Mouse (Mus musculus) forebrain, embryonic 14.5 days (tissue): ENCODE results near the gene Vwa5a. TPM values are rescaled to one million over a fixed set of nuclear protein-coding genes. Genes with fewer than 3 reads are reported as not detected.

ENCODE experiments used
- ATAC-seq: fragments of 200-750 bp; cut with Nextera tagmentation; 2 replicates; pipeline ENCODE4 v1.8.0; 2017; ENCODE audit warnings: mild to moderate bottlenecking, moderate library complexity
- DNase-seq: peaks from one replicate; pipeline ENCODE4 v3.0.0-alpha.2; 2015; ENCODE audit warnings: low spot score
- H3K27ac ChIP-seq: fragments of 300-500 bp; sonication (generic); 2 replicates; pipeline ENCODE4 v1.5.1; 2014; ENCODE audit warnings: low read depth, mild to moderate bottlenecking, control low read depth, low read length, moderate library complexity
- H3K27me3 ChIP-seq: fragments of 300-500 bp; sonication (generic); replicated peaks from 2 replicates; pipeline ENCODE4 v1.6.1; 2014; ENCODE audit warnings: low read length, control low read depth, mixed read lengths; ENCODE audit not compliant: control insufficient read depth, insufficient read depth
- H3K36me3 ChIP-seq: fragments of 300-500 bp; sonication (generic); 2 replicates; pipeline ENCODE4 v1.6.1; 2014; ENCODE audit warnings: low read length, control low read depth; ENCODE audit not compliant: control insufficient read depth, insufficient read depth
- H3K4me1 ChIP-seq: fragments of 300-500 bp; sonication (generic); 2 replicates; pipeline ENCODE4 v1.6.1; 2014; ENCODE audit warnings: antibody characterized with exemption, low read length, control low read depth; ENCODE audit not compliant: control insufficient read depth, insufficient read depth
- H3K4me2 ChIP-seq: fragments of 300-500 bp; sonication (generic); 2 replicates; pipeline ENCODE4 v1.6.1; 2014; ENCODE audit warnings: mild to moderate bottlenecking, control low read depth, low read length
- H3K4me3 ChIP-seq: fragments of 300-500 bp; sonication (generic); 2 replicates; pipeline ENCODE4 v1.5.1; 2014; ENCODE audit warnings: low read depth, low read length, control low read depth
- H3K9ac ChIP-seq: fragments of 300-500 bp; sonication (generic); 2 replicates; pipeline ENCODE4 v1.6.1; 2014; ENCODE audit warnings: mild to moderate bottlenecking, low read length, control low read depth, moderate library complexity
- H3K9me3 ChIP-seq: fragments of 300-500 bp; sonication (generic); replicated peaks from 2 replicates; pipeline ENCODE4 v1.6.1; 2016; ENCODE audit warnings: low read length, control low read depth, mixed read lengths; ENCODE audit not compliant: control insufficient read depth
- WGBS: fragments of 180-500 bp; shearing (Covaris S2); extraction: QIAGEN DNeasy Blood & Tissue Kit; methylation state at CpG from one replicate; pipeline ENCODE4 v1.1.7; 2014; 5-methylcytosine and 5-hydroxymethylcytosine counted together
- polyA plus RNA-seq: library from polyadenylated mRNA; unstranded; fragments of >200 nt; fragmentation: Nextera tagmentation; extraction: Ambion mirVana; gene quantifications from 2 replicates; pipeline ENCODE4 v1.2.1, GENCODE M21; 2014

Vwa5a gene
- 6.9 and 7.3 TPM in 2 replicates for polyA plus RNA-seq

- Histone ChIP-seq H3K4me2 (peak within 1 kb of the TSS; percentile 40), H3K9me3 (no peaks in the 10 kb centered on the region), H3K4me1 (no peaks in the 10 kb centered on the region), H3K4me3 (peak within 1 kb of the TSS; percentile 29), H3K27ac (no peak within 1 kb of the TSS), H3K27me3 (no peaks in the 10 kb centered on the region), H3K36me3 (no peaks in the 10 kb centered on the region), H3K9ac (peak within 1 kb of the TSS; percentile 38)
- WGBS: 0% methylated on average over 4 of the region's 4 CpGs
- ATAC-seq: no peak
- DNase-seq: peak; percentile 55
These were observed at the start of gene Vwa5a for GRCm38 (mm10) chr9:38718102-38718501. Gene Vwa5a, plus strand, starts transcription at chr9:38718268.

DNA sequence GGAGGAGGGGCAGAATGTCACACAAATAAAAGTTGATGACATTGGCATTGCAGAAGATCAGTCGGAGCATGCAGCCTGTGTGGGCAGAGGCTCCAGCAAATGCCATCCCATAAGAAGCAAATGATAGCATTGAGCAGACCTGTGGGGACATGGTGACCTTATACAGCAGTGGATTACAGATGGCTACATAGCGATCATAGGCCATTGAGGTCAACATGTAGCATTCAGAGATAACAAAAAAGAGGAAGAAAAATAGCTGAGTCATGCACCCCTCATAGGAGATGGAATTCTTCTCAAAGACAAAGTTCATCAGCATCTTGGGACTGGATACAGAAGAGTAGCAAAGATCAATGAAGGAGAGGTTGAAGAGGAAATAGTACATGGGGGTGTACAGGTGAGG lies 45.2 kb upstream of the Vwa5a start:
- Histone ChIP-seq H3K36me3 (no peaks in the 10 kb centered on the region), H3K27me3 (no peaks in the 10 kb centered on the region), H3K27ac (no peak overlapping the region), H3K4me3 (no peak overlapping the region), H3K4me2 (no peak overlapping the region), H3K9ac (no peak overlapping the region), H3K9me3 (no peaks in the 10 kb centered on the region), H3K4me1 (no peaks in the 10 kb centered on the region)
- DNase-seq (no peak), ATAC-seq (no peak)
- 84% methylated on average over 2 of the region's 2 CpGs for WGBS

- WGBS: 89% methylated on average over 2 of the region's 2 CpGs
These were observed 43.6 kb upstream of the Vwa5a start, which contains the start of gene Olfr918 for GRCm38 (mm10) chr9:38674501-38674900. Gene Olfr918, minus strand, starts transcription at chr9:38674601.

GRCm38 (mm10) chr9:38718927-38719441 lies 916 bp downstream of the Vwa5a start:
- H3K27ac ChIP-seq: no peak overlapping the region
- no peaks in the 10 kb centered on the region for H3K4me1 ChIP-seq
- H3K4me3 ChIP-seq: peak overlapping the region; percentile 29; the same call in 1 of the 2 replicates
- ATAC-seq (no peak; the same call in 1 of the 2 replicates), DNase-seq (no peak)
- peak overlapping the region; percentile 40 for H3K4me2 ChIP-seq
- peak overlapping the region; percentile 38 for H3K9ac ChIP-seq
- WGBS: 6% methylated on average over 3 of the region's 3 CpGs
- H3K27me3 ChIP-seq: no peaks in the 10 kb centered on the region
- no peaks in the 10 kb centered on the region for H3K9me3 ChIP-seq
- H3K36me3 ChIP-seq: no peaks in the 10 kb centered on the region

More at GRCm38 (mm10) chr9:38674501-38674900, 43.6 kb upstream of the Vwa5a start, which contains the start of gene Olfr918:
- ATAC-seq: no peak
- Histone ChIP-seq H3K9me3 (no peaks in the 10 kb centered on the region), H3K36me3 (no peaks in the 10 kb centered on the region), H3K27me3 (no peaks in the 10 kb centered on the region), H3K4me2 (no peak within 1 kb of the TSS), H3K27ac (no peak within 1 kb of the TSS), H3K9ac (no peak within 1 kb of the TSS), H3K4me1 (no peaks in the 10 kb centered on the region), H3K4me3 (no peak within 1 kb of the TSS)
- DNase-seq: no peak

DNA sequence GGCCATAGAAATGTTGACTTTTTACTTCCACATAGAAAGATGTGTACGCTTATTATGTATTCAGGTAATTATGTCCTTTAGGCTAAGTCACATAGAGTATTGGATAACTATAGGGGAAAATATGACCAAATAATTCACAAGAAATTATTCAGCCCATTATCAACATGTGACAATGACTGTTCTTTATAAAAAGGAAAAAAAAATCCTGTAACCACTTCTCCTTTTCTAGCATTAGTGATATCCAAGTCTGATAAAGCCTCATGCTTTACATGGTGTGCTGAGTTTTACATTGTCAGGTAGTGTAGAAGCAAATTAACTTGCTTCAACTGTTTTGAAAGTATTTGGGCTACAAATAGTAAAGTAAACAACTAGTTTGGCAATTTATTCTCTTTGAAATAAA lies 6.0 kb downstream of the Vwa5a start:
- Histone ChIP-seq H3K9me3 (no peaks in the 10 kb centered on the region), H3K9ac (no peak overlapping the region), H3K4me1 (no peaks in the 10 kb centered on the region), H3K36me3 (no peaks in the 10 kb centered on the region), H3K4me2 (no peak overlapping the region), H3K27me3 (no peaks in the 10 kb centered on the region), H3K4me3 (no peak overlapping the region), H3K27ac (no peak overlapping the region)
- WGBS: 93% methylated on average over 1 of the region's 1 CpGs
- DNase-seq (no peak), ATAC-seq (no peak)

DNA sequence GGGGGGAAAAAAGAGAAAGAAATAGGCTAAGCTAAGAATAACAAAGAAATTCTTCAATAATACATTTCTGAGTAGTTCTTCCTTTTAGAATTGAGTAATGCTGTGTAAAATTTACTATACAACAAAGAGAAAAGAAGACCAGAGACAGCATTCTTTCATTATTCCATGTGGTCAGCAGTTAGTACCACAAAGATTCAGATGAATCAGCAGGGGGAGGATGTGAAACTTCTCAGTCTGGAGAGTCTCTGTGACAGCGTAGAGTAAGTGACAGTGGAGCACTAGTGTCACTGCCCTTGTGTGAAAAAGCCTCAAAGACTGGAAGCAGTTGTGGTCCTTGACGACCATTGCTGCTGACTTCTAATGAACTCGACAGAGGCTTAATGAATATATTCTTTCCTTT lies 10.2 kb downstream of the Vwa5a start:
- DNase-seq (no peak), ATAC-seq (no peak)
- H3K4me2 ChIP-seq: no peak overlapping the region
- no peaks in the 10 kb centered on the region for H3K36me3 ChIP-seq
- no peak overlapping the region for H3K4me3 ChIP-seq
- no peak overlapping the region for H3K9ac ChIP-seq
- H3K9me3 ChIP-seq: no peaks in the 10 kb centered on the region
- H3K27me3 ChIP-seq: no peaks in the 10 kb centered on the region
- H3K27ac ChIP-seq: no peak overlapping the region
- no peaks in the 10 kb centered on the region for H3K4me1 ChIP-seq
- 78% methylated on average over 3 of the region's 3 CpGs for WGBS

GRCm38 (mm10) chr9:38741408-38741807 lies 23.3 kb downstream of the Vwa5a start:
- H3K36me3 ChIP-seq: no peaks in the 10 kb centered on the region
- 67% methylated on average over 1 of the region's 1 CpGs for WGBS
- no peak for DNase-seq

GRCm38 (mm10) chr9:38744619-38745315 lies 26.7 kb downstream of the Vwa5a start:
- no peak overlapping the region for H3K4me2 ChIP-seq
- H3K4me1 ChIP-seq: no peaks in the 10 kb centered on the region
- no peak overlapping the region for H3K27ac ChIP-seq
- no peak overlapping the region for H3K4me3 ChIP-seq
- DNase-seq (no peak), ATAC-seq (no peak)
- WGBS: 95% methylated on average over 4 of the region's 4 CpGs
- H3K9me3 ChIP-seq: no peaks in the 10 kb centered on the region
- H3K27me3 ChIP-seq: no peaks in the 10 kb centered on the region
- no peak overlapping the region for H3K9ac ChIP-seq
- no peaks in the 10 kb centered on the region for H3K36me3 ChIP-seq

More at GRCm38 (mm10) chr9:38741408-38741807, 23.3 kb downstream of the Vwa5a start:
- no peaks in the 10 kb centered on the region for H3K4me1 ChIP-seq
- no peaks in the 10 kb centered on the region for H3K27me3 ChIP-seq
- no peak overlapping the region for H3K27ac ChIP-seq
- H3K9me3 ChIP-seq: no peaks in the 10 kb centered on the region
- H3K4me3 ChIP-seq: no peak overlapping the region
- H3K4me2 ChIP-seq: no peak overlapping the region
- no peak for ATAC-seq
- no peak overlapping the region for H3K9ac ChIP-seq

DNA sequence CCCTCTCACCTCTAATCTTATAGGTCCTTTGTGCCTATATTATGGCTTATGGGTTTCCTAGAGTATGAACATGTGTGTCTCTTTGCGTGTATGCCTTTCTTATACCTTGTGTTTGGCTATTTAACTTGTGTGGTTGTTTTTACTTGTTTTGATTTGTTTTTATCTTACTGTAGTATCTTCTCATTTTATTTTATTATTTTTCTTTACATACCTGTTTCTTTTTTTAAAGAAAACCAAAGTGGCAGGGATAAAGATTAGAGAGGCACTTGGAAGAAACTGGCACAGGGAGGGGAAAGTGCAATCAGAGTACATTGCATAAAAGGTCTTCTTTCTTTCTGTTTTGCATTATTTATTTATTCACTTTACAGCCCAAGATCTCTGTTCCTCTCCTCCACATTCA lies 33.9 kb downstream of the Vwa5a start, which contains the start of gene Olfr920:
Gene Olfr920 (plus strand): TSS at position 301 of the 400 bp plus-strand sequence.
- Histone ChIP-seq H3K9ac (no peak within 1 kb of the TSS), H3K4me1 (no peaks in the 10 kb centered on the region), H3K4me3 (no peak within 1 kb of the TSS), H3K9me3 (no peaks in the 10 kb centered on the region), H3K27ac (no peak within 1 kb of the TSS), H3K27me3 (no peaks in the 10 kb centered on the region), H3K4me2 (no peak within 1 kb of the TSS), H3K36me3 (no peaks in the 10 kb centered on the region)
- no peak for ATAC-seq
- DNase-seq: no peak
- 91% methylated on average over 1 of the region's 1 CpGs for WGBS
